Mouse (Mus musculus) embryo, embryonic 11 days (tissue): ENCODE measurements around the gene Zpr1.

Experiments used
- DNase-seq: peaks from one replicate; pipeline ENCODE4 v3.0.0-alpha.2; 2015

The Zpr1 gene

DNA sequence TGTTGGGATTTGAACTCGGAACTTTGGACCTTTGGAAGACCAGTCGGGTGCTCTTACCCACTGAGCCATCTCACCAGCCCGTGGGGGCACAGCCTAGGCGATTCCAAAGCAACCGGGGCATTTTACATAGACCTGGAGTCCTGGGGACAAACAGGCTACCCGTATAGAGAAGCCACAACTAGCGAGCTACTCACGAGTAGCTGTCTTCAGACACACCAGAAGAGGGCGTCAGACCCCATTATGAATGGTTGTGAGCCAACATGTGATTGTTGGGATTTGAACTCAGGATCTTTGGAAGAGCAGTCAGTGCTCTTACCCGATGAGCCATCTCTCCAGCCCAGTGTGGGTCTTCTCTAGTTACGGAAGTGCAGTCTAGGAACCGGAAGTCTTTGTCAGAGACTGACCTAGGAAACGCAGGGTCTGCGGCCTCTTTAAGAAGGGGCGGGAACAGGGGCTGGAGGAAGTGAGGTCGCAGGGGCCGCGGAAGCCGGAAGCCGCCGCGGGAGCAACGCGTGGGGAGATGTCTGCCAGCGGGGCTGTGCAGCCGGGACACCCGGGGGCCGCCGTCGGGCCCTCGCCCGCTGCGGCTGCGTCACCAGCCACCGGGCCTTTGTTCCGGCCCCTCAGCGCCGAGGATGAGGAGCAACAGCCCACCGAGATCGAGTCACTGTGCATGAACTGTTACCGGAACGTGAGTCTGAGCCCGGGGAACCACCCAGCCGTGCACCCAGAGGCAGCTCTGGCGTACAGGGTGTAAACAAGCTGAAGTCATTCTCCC, at the start of gene Zpr1:
Gene Zpr1 (plus strand): TSS at position 388 of the 778 bp plus-strand sequence.
- peak; percentile 95 for DNase-seq

DNA sequence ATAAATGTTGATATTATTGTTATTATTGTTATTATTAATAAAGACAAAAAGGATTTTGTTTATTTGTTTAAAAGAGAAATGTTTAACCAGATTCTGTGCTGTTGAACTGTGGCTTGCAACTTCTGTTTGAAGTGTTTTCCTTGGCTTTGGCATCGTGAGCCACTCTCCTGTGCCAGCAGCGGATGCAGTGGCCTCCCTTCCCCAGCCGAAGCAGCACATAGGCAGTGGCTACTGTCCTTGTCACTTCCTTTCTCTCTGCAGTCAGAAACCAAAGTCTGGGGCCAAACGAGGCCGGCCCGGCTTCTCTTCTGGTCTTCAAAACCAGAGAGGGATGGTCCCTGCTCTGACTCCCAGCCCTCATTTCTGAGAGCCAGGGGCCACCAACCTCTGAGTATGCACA, 49.8 kb upstream of the Zpr1 start:
- no peak for DNase-seq

GRCm38 (mm10) chr9:46224101-46224500, 48.8 kb upstream of the Zpr1 start:
- no peak for DNase-seq

DNA sequence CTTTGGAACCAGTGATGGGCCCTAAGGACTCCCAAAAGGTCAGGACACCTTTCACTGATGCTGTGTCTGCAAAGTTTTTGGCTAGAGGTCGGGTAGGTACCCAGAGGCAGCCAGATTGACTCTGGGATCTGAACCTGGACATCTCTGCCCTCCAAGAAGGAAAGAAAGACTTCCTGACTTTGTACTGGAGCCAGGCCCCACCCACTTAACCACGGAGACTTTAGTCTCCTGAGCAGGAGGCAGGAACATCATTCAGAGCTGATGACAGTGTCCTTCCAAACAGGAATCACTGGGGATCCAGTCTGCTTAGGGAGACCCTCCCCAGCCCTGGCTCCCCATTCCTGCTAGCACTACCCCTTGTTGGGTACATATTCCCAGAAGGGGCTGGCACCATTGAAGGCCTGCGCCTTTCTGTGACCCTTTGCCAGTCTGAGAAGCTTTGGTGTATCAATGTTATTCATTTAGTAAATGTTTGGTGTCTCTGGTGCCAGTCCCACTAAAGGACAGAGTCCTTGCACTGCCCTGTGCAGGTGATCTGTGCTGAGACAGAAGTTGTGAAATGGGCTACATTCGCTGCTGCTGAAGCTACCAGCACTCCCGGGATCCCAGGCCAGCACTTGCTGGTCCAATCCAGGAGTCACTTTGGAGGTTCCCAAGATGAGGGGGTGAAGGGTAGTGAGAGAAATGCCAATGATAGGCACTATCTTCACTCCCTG, 47.8 kb upstream of the Zpr1 start:
- DNase-seq: no peak

- no peak for DNase-seq
Measured at GRCm38 (mm10) chr9:46227064-46227614, 45.7 kb upstream of the Zpr1 start.

DNA sequence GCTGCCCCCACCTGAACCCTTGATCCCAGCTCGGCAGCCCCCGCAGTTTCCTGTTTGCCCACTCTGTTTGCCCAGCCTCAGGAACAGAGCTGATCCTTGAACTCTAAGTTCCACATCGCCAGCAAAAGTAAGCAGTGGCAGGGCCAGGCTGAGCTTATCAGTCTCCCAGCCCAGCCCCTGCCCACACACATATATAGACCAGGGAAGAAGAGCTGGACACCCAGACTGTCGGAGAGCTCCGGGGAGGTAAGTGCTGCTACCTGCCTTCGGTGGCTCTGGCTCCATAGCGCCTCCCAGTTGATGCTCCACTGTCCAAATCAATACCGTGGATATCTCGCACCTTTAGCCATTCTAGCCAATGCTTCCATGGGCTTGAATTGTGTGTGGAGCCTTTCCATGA, 44.4 kb upstream of the Zpr1 start, which contains the start of gene Apoa1:
Gene Apoa1 (plus strand): TSS at position 90 of the 400 bp plus-strand sequence.
- no peak for DNase-seq

- DNase-seq: peak; percentile 92
Measured at GRCm38 (mm10) chr9:46229573-46230449, 43.1 kb upstream of the Zpr1 start.

DNA sequence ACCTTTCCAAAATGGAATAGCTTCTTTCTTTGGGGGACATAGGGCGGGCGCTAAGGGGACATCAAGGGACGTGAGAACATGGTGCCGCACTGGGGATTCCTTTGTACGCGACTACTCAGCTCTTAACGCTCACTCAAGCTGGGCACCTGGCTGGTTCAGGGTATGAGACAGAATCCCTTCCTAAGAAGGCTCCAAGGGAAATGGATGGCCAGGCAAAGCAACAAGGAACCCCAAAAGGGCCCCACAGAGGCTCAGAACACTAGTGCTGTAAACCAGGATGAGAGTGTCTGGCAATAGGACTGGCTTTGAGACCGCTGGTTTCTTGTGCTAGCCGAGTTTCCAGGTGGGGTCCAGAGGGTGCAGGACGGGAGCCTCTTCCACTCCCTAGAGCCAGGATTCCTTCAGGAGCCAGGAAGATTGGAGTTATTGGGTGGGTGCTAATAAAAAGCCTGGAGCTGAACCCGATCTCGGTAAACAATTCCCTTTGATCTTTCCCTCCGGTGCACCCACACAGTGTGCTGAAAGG, 42.4 kb upstream of the Zpr1 start:
- DNase-seq: peak; percentile 31

GRCm38 (mm10) chr9:46235196-46235595, 37.7 kb upstream of the Zpr1 start:
- DNase-seq: no peak

- DNase-seq: no peak
Measured at GRCm38 (mm10) chr9:46235596-46235648, 37.4 kb upstream of the Zpr1 start, which contains the start of gene Apoc3. Gene Apoc3, minus strand, starts transcription at chr9:46235636.

- no peak for DNase-seq
Measured at GRCm38 (mm10) chr9:46235649-46236048, 37.2 kb upstream of the Zpr1 start.

DNA sequence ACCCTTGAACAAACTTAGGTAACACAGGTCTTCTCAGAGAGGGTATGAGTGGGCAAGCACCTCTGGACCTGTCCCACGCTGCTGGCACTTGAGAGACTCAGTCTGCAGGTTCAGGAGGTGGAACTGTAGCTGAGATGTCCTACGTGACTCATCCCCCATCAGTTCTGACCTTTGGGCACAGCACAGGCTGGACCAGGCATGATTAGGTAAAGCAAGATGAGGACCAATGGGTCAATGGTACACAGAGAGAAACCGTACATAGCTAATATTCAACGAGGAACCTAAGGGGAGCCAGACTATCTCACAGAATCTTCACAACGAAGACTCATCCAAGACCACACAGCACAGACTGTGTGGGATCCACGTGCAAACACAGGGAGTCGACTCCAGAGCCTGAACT, 34.0 kb upstream of the Zpr1 start:
- no peak for DNase-seq

GRCm38 (mm10) chr9:46240526-46241153, 32.2 kb upstream of the Zpr1 start, which contains the start of gene Apoa4:
Gene Apoa4, plus strand, starts transcription at chr9:46240696.
- no peak for DNase-seq

GRCm38 (mm10) chr9:46241818-46242217, 31.0 kb upstream of the Zpr1 start:
- DNase-seq: no peak

DNA sequence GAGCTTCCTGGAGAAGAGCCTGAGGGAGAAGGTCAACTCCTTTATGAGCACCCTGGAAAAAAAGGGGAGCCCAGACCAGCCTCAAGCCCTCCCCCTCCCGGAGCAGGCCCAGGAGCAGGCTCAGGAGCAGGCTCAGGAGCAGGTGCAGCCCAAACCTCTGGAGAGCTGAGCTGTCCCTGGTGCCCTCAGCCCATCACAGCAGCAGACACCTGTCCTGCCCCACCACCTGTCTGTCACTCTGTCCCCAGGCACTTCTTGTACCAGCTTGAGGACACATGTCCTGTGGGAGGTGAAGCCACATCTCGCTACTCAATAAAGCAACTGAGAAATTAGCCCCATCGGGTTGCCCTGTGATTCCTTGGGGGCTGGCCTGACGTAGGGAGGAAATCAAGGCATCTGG, 29.7 kb upstream of the Zpr1 start:
- DNase-seq: no peak

DNA sequence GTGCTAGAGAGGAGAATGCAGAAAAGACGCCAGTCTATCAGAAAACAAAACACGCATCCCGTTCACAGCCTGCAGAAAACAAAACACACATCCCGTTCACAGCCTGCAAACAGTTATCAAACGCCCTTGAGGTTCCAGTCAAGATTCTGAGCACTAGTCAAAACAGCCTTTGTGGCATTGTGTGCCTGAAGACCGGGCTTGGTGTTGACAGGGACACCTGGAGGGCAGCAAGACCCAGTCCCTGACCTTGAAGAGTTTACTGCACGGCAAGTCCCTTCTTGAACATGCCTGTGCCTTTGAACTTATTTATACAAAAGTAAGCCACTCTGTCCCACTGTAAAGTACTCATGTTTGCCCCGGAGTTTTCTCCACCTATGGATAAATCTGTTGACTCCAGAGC, 29.3 kb upstream of the Zpr1 start:
- DNase-seq: no peak

GRCm38 (mm10) chr9:46246752-46247324, 26.0 kb upstream of the Zpr1 start:
- peak; percentile 92 for DNase-seq

GRCm38 (mm10) chr9:46256177-46256576, 16.7 kb upstream of the Zpr1 start:
- DNase-seq: no peak

DNA sequence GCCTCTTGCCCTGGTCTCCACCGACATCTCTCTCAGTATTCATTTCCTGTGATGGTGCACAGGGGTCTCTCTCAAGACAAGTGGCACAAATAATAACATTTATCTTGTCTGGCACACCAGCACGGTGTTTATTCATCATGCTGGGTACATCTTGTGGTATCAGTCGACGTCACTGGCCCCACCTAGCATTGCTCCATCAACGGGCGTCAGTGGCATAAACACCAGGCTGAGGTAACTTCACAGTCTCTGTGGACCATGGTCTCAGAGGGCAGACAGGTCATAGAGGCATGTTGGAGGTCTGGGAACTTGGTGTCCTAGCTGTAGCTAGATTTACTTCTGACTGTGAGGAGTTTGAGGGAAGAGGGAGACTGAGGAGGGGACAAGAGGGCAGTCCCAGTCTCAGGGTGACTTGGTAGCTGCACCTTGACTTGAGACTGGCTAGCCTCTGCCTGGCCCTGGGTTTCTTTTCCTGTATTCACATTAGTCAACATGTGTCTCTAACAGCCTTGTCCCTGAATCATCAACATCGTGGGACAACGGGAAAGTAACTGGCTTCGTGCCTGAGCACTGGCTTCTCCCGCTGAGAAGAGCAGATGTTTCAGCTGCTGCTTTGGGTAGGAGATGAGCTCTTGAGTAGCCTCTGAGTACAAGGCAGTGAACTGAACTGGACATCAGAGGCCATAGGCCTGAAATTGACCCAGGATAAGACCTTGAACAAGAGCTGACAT, 16.0 kb upstream of the Zpr1 start:
- DNase-seq: no peak

DNA sequence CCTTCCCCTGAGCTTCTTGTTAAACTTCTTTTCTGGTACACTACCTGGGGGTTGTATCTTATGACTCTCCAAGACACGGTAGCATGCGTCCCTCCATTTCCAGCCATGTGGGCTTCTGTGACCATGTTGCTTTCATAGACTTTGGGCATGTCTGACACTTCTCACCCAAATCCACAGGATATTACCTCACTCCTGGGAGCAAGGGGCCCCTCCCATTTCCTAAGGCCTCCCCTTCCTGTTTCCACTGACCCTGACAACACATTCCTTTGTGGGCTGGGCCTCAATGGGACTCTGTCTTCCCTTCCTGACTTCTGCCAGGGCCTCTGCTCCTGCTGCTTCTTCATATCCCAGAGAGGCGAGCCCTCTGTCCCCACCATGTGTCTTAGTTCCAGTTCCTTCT, 15.3 kb upstream of the Zpr1 start:
- no peak for DNase-seq

GRCm38 (mm10) chr9:46259111-46259510, 13.8 kb upstream of the Zpr1 start:
- no peak for DNase-seq

- DNase-seq: no peak
Measured at GRCm38 (mm10) chr9:46261131-46261530, 11.7 kb upstream of the Zpr1 start.
